Mouse (Mus musculus) T-helper 17 cell (primary cell): ENCODE measurements around the gene Txndc12.

Experiments used
- in situ Hi-C, 2 experiments: fragments of 300-600 bp; cut with MboI, MseI; formaldehyde crosslinking; loops; 1 replicate in 1 of 2; 2 replicates in 1 of 2; pipeline ENCODE4 v1.15.1; 2025; ENCODE audit warnings: high pct_unique_total_duplicates in 2 of 2

Gene Txndc12

GRCm38 (mm10) chr4:108843336-108843735 lies 8.9 kb downstream of the Txndc12 start:
- in situ Hi-C loops, result loop anchor here in 1 of 2 experiments (25.0 kb wide), 1 partner anchor 819 kb away; the partner anchor contains the start of gene Cdkn2c

- in situ Hi-C loops, result loop anchor here in 1 of 2 experiments (25.0 kb wide), 1 partner anchor 816 kb away; the partner anchor contains the start of gene Cdkn2c
These were observed 11.6 kb downstream of the Txndc12 start for GRCm38 (mm10) chr4:108845824-108846569.

- in situ Hi-C loops, result loop anchor here in 1 of 2 experiments (25.0 kb wide), 1 partner anchor 814 kb away; the partner anchor contains the start of gene Cdkn2c
These were observed 13.5 kb downstream of the Txndc12 start, which contains the start of gene Kti12 for GRCm38 (mm10) chr4:108847715-108848504. TSS of gene Kti12 (plus strand) at chr4:108847785.

DNA sequence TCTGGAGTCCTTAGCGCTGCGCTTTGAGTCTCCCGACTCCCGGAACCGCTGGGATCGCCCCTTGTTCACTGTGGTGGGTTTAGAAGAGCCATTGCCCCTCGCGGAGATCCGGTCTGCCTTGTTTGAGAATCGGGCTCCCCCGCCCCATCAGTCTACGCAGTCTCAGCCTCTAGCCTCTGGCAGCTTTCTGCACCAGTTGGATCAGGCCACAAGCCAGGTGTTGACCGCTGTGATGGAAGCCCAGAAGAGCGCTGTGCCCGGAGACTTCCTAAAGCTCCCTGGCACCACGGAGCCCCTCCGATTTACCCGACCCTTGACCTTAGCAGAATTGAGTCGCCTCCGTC lies 14.1 kb downstream of the Txndc12 start, which contains the start of gene A730015C16Rik:
A730015C16Rik (minus strand) TSS at position 115 of the 344 bp plus-strand sequence.
- in situ Hi-C loops, result loop anchor here in 1 of 2 experiments (25.0 kb wide), 1 partner anchor 814 kb away; the partner anchor contains the start of gene Cdkn2c

GRCm38 (mm10) chr4:108866806-108867205 lies 32.4 kb downstream of the Txndc12 start:
- in situ Hi-C loops, result no loop called here

- in situ Hi-C loops, result loop anchor here (5.0 to 10.0 kb wide), 2 partner anchors 107 to 295 kb away; no protein-coding TSS in a partner anchor
These were observed 35.5 kb downstream of the Txndc12 start for GRCm38 (mm10) chr4:108869730-108870374.

DNA sequence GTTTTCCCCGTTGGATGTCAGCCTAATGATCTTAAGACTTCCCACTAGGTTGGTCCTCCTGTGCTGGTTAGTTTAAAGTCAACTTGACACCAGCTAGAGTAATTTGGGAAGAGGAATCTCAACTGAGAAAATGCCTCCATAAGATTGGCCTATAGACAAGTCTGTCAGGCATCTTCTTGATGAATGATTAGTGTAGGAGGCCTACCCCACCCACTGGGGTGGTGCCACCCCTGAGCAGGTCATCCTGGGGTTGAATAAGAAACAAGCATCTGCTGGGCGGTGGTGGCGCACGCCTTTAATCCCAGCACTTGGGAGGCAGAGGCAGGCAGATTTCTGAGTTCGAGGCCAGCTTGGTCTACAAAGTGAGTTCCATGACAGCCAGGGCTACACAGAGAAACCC lies 39.3 kb downstream of the Txndc12 start:
- in situ Hi-C loops, result loop anchor here (5.0 to 10.0 kb wide), 2 partner anchors 104 to 291 kb away; no protein-coding TSS in a partner anchor

DNA sequence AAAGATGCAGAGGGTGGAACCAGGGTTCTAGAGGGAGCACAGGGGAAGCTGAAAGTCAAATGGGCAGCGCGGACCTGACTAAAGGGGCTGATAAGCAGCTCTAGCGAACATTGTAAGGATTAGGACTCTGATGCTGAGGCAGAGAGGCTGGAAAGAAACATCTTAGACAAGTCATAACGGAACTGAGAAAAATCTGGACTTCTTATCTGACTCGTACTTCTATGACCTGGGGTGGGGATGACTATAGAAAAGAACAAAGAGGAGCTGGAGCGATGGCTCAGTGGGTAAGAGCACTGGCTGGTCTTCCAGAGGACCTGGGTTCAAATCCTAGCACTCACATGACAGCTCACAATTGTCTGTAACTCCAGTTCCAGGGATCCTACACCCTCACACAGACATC lies 43.5 kb downstream of the Txndc12 start:
- in situ Hi-C loops, result loop anchor here in 1 of 2 experiments (10.0 kb wide), 1 partner anchor 287 kb away; no protein-coding TSS in a partner anchor

DNA sequence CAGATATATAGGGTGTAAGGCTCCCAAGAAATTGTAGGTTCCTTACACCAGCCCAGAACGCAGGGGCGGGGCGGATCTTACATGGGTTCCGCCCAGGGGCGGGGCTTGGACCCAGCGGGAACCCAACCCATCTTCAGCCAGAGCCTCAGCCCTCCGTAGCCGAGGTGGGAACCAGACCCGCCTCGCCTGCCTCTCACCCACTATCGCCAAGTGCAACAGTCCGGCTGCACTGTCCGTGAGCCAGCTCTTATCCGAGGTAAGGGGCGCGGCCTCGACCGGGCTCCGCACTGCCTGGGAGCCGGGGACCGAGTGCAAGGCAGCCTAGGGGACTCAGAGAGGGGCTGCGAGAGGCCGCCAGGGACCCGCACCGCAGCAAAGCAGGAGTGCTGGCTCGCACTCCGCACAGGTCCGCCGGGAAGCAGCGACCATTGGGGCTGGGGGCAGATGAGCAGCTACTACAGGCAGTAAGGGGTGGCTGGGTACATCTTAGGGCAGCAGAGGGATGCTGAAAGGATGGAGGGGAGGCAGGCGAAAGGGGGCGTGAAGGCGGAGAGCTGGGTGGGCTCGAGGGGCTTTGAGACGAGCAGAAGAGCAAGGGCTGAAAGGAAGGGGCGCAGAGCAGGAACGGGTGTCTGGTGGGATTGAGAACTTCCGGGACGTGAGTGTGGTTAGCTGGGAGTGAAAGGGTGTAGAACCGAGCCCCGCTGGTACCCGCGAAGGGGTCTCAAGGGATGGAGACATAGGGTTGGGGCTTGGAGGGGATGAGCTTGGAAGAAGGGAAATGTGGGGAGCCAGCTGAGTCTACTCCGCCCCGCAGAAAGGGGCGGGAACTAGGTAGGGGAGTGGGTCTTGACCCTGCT lies 44.8 kb downstream of the Txndc12 start, which contains the start of gene Rab3b:
Rab3b (plus strand) TSS at position 101 of the 860 bp plus-strand sequence.
- in situ Hi-C loops, result loop anchor here in 1 of 2 experiments (10.0 kb wide), 1 partner anchor 286 kb away; no protein-coding TSS in a partner anchor

DNA sequence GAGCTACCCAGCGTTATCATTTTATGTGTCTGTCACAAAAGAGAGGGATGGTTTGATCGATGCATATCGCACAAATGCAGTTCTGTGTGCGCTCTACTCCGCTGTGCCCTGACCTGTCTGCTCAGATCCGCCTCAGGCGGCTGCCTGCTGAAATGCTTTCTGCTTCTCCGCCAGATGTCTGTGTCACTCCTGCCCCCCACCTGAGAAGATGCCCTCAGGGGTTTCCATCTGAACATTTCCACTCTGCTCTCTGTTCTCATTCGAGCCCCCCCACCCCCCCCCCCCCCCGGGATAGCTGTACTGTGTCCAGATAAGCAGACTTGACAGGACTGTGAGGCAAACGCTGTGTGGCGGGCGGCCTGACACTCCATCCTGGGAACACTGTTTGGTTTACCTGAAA lies 49.4 kb downstream of the Txndc12 start:
- in situ Hi-C loops, result no loop called here

- in situ Hi-C loops, result no loop called here
These were observed 53.1 kb downstream of the Txndc12 start for GRCm38 (mm10) chr4:108887456-108887855.

GRCm38 (mm10) chr4:108890876-108891275 lies 56.5 kb downstream of the Txndc12 start:
- in situ Hi-C loops, result no loop called here

DNA sequence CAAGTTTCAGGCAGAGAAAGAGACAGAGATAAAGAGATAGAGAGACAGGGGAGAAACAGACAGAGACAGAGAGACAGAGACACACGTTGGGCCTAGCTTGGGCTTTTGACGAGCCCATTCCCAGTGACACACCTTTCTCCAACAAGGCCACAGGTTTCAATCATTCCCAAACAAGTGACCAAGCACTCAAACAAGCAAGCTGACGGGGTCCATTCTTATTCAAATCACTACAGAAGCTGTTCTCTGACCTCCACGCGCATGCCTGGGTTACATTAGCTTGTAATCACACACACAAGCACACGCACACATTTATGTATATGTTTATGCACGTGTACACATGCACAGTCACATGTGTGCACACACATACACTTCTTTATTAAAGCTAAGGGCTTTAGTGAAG lies 66.0 kb downstream of the Txndc12 start:
- in situ Hi-C loops, result no loop called here

DNA sequence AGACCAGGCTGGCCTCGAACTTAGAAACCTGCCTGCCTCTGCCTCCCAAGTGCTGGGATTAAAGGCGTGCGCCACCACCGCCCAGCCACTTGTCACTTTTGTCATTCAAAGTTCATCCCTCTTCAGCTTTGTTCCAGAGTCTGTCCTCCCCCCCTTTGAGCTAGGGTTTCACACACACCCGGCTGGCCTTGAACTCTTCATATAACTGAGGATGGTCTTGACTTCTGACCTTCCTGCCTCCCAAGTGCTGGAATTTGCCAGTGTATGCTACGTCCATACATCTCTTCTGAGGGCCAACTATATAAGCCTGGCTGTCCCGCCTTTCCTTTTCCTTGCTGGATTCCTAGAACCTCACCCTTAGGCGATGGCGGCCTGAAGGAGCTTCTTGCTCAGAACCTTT lies 68.5 kb downstream of the Txndc12 start:
- in situ Hi-C loops, result no loop called here

GRCm38 (mm10) chr4:108903346-108903745 lies 68.9 kb downstream of the Txndc12 start:
- in situ Hi-C loops, result no loop called here

DNA sequence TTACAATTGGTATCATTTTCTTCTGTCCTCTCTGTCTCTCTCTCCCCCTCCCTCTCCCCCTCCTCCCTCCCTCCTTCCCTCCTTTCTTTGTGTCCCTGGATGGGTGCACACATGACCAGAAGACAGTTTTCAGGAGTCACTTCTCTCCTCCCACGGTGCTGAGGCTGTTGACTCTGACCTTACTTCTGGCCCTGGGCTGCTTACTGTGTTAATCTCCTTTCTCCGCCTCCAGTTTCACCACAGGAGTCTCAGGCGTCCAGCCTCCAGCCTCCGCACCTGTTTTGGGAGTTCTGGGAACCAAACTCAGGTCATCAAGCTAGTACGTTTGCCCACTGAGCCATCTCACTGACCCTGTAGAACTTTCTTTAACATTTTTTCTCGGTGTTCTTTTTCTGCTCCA lies 69.7 kb downstream of the Txndc12 start:
- in situ Hi-C loops, result no loop called here

GRCm38 (mm10) chr4:108904790-108905189 lies 70.4 kb downstream of the Txndc12 start:
- in situ Hi-C loops, result no loop called here

GRCm38 (mm10) chr4:108905859-108906258 lies 71.5 kb downstream of the Txndc12 start:
- in situ Hi-C loops, result no loop called here

DNA sequence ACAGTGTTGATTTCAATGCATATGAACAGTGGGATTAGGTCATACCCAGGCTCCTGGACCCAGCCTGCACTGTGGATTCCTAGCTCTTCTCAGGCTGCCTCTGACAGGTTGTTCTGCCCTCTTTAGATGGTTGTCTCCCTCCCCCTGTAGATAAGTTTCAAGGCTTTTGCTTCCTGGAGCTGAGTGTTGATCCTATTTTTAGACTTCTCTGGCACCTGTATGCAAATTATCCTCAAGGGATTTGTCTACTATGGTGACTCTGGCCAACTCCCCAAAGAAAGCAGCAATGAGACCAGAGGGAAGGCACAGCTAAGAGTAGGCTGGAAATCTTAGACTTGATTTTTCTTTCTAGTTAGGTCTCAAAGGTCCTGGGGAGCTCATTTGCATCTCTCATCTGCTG lies 73.1 kb downstream of the Txndc12 start:
- in situ Hi-C loops, result no loop called here

- in situ Hi-C loops, result no loop called here
These were observed 75.5 kb downstream of the Txndc12 start for GRCm38 (mm10) chr4:108909872-108910425.
